26 mouse cellular contexts compared by ENCODE assay signal in the genomic region with DNA sequence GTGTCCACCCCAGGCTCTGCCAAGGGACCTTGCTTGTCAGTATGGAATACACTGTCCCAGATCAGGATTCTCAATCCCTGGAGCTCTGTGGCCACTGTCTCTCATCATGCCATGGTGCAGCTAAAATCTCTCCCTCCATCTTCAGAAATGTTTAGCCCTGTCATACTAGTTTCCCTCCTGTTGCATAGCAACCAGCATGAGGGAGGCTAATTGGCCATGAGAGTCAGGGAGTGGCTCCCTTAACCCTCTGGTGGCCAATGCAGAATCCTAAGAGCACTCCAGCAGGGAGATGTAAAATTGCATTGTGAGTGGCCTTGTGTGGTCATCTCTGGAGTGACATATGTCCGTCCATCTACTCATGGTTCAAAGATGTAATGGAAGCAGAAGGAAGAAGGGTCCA.
"Had no signal": no experiment of that assay in that cellular context is flagged by ENCODE, and none has a peak within 500 bp of the region (broad histone marks: within the 10 kb centered on the region; RNA-seq: fewer than 3 reads in every experiment).

No protein-coding gene starts in this region.

- DNase-seq: gastrocnemius, postnatal 14 days; gastrocnemius, postnatal 36 days; heart, adult 11 months; heart, adult 2 months; heart, postnatal 14 days; heart, postnatal 36 days; kidney, adult 11 months; kidney, adult 2 months; kidney, adult 9 months; kidney, postnatal 14 days; kidney, postnatal 36 days; layer of hippocampus, adult 9-11 months; layer of hippocampus, postnatal 36 days; left cerebral cortex, postnatal 4 days; liver, embryonic 13.5 days had no signal

- H3K9ac ChIP-seq: heart, embryonic 13.5 days; heart, embryonic 15.5 days; hindbrain, embryonic 13.5 days; hindbrain, embryonic 15.5 days; kidney, embryonic 15.5 days; limb, embryonic 13.5 days; limb, embryonic 15.5 days; liver, embryonic 13.5 days had no signal

- H3K4me1 ChIP-seq: heart, embryonic 15.5 days; hindbrain, embryonic 13.5 days; hindbrain, embryonic 15.5 days; liver, embryonic 13.5 days had no signal

- H3K4me2 ChIP-seq: heart, embryonic 11.5 days; heart, embryonic 13.5 days; heart, embryonic 15.5 days; hindbrain, embryonic 13.5 days; hindbrain, embryonic 15.5 days; kidney, embryonic 15.5 days; limb, embryonic 13.5 days; limb, embryonic 15.5 days; liver, embryonic 13.5 days had no signal

- H3K27ac ChIP-seq: heart, adult 2 months; heart, embryonic 13.5 days; heart, embryonic 15.5 days; hindbrain, embryonic 13.5 days; hindbrain, embryonic 15.5 days; hindbrain, postnatal 0 days; kidney, embryonic 15.5 days; kidney, postnatal 0 days; limb, embryonic 13.5 days; limb, embryonic 15.5 days; liver, embryonic 13.5 days had no signal

- H3K36me3 ChIP-seq: heart, embryonic 13.5 days; heart, embryonic 15.5 days; hindbrain, embryonic 13.5 days; hindbrain, embryonic 15.5 days; kidney, embryonic 15.5 days; limb, embryonic 13.5 days; limb, embryonic 15.5 days; liver, embryonic 13.5 days had no signal

- ATAC-seq: hindbrain, postnatal 0 days; intestine, embryonic 16.5 days had no signal

- H3K27me3 ChIP-seq: kidney, embryonic 15.5 days; limb, embryonic 13.5 days; limb, embryonic 15.5 days; liver, embryonic 13.5 days had no signal

- H3K4me3 ChIP-seq: heart, adult 2 months; heart, embryonic 13.5 days; heart, embryonic 15.5 days; hindbrain, embryonic 13.5 days; hindbrain, embryonic 15.5 days; kidney, embryonic 15.5 days; limb, embryonic 13.5 days; limb, embryonic 15.5 days; liver, embryonic 13.5 days had no signal

- H3K9me3 ChIP-seq: heart, embryonic 13.5 days; heart, embryonic 15.5 days; hindbrain, embryonic 13.5 days; hindbrain, embryonic 15.5 days; kidney, embryonic 15.5 days; limb, embryonic 13.5 days; limb, embryonic 15.5 days; liver, embryonic 13.5 days had no signal
